Mouse (Mus musculus) liver, embryonic 14.5 days (tissue): Measurements from ENCODE around the gene Zfpl1.

ENCODE experiments used
- CTCF ChIP-seq: IDR thresholded peaks from 2 replicates; pipeline ENCODE4 v1.5.1; 2016; ENCODE audit warnings: antibody characterized with exemption, low read depth, control low read depth
- EP300 ChIP-seq: IDR thresholded peaks from 2 replicates; pipeline ENCODE4 v1.6.1; 2016; ENCODE audit warnings: antibody characterized with exemption, low read depth

DNA sequence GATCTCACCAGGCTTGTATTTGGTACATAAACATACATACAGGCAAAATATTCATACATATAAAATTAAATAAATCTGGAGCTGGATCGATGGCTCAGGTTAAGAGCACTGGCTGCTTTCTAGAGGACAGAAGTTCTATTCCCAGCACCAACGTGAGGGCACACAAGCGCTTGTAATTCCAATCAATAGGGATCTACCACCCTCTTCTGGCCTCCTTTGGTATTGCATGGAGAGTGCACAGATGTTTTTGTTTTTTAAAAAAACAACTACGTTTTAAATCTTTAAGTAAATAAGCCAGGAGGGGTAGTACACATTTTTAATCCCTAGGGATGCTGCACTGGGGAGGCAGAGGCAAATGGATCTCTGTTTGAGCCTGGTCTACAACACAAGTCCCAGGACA, 41.5 kb upstream of the Zfpl1 start:
- TF ChIP-seq CTCF = peak; percentile 83
- no peak for TF ChIP-seq EP300
